Mouse (Mus musculus) bone marrow, adult 2 months (tissue): ENCODE results near the gene Camta1. TPM values are rescaled to one million over a fixed set of nuclear protein-coding genes. Genes with fewer than 3 reads are reported as not detected.

Experiments used
- H3K27ac ChIP-seq: fragments of 200-500 bp; 2 replicates; pipeline ENCODE4 v1.5.1; 2012; ENCODE audit warnings: low read depth, mild to moderate bottlenecking, control low read depth, inconsistent platforms, low read length; ENCODE audit not compliant: control insufficient read depth, poor library complexity, insufficient read depth
- H3K4me1 ChIP-seq: fragments of 200-500 bp; 2 replicates; pipeline ENCODE4 v1.6.1; 2011; ENCODE audit warnings: low read length; ENCODE audit not compliant: control insufficient read depth, insufficient read depth
- H3K4me3 ChIP-seq: fragments of 200-500 bp; replicated peaks from 2 replicates; pipeline ENCODE3; 2011; ENCODE audit warnings: mild to moderate bottlenecking, low read depth, low read length, control low read depth; ENCODE audit not compliant: control insufficient read depth
- CTCF ChIP-seq: fragments of 200-500 bp; IDR thresholded peaks from 2 replicates; pipeline ENCODE4 v1.5.1; 2011; ENCODE audit warnings: low read length, control low read depth; ENCODE audit not compliant: control insufficient read depth, insufficient read depth
- POLR2A ChIP-seq: fragments of 200-500 bp; IDR thresholded peaks from 2 replicates; pipeline ENCODE4 v1.6.1; 2011; ENCODE audit warnings: low read depth, mild to moderate bottlenecking, control low read depth, low read length, borderline replicate concordance; ENCODE audit not compliant: control insufficient read depth
- WGBS: fragments of 180-500 bp; shearing (Covaris S2); methylation state at CpG from one replicate; pipeline ENCODE4 v1.1.7; 2018; 5-methylcytosine and 5-hydroxymethylcytosine counted together
- polyA plus RNA-seq: library from polyadenylated mRNA; stranded (reverse); fragments of >200 nt; gene quantifications from 2 replicates; pipeline ENCODE4 v1.2.4, GENCODE M21; 2011; ENCODE audit warnings: low replicate concordance; ENCODE audit not compliant: missing spikeins, insufficient read depth, insufficient read length

The Camta1 gene
- polyA plus RNA-seq, 1 experiment = 26.6 TPM

GRCm38 (mm10) chr4:151282103-151282502, 579.6 kb downstream of the Camta1 start:
- TF ChIP-seq POLR2A (no peak), CTCF (no peak)
- Histone ChIP-seq H3K27ac (no peak overlapping the region), H3K4me1 (no peaks in the 10 kb centered on the region), H3K4me3 (no peak overlapping the region)
- WGBS = 75% methylated on average over 14 of the region's 14 CpGs

DNA sequence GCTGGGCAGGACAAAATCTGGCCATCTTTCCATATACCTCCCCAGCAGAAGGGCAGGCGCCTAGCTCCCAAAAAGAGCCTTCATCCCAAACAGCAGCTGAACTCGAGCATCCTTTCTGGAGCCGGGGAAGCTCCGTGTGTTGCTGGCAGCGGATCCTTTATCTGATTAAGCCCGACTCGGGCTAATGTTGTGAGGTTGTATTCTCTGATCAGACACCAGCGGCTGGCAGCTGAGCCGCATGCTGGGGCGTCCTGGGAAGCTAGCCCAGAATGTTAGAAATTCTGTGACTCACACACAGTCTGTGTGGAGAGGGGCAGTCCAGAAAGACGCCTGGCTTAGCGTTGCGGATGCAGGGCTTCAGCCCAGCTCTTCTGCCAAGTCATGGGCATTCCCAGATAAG, 586.4 kb downstream of the Camta1 start:
- 77% methylated on average over 13 of the region's 13 CpGs for WGBS
- TF ChIP-seq CTCF (no peak), POLR2A (no peak)
- no peak overlapping the region for H3K27ac ChIP-seq
- H3K4me3 ChIP-seq = no peak overlapping the region
- H3K4me1 ChIP-seq = no peaks in the 10 kb centered on the region

GRCm38 (mm10) chr4:151263786-151264414, 597.8 kb downstream of the Camta1 start:
- H3K4me3 ChIP-seq = no peak overlapping the region
- 54% methylated on average over 14 of the region's 14 CpGs for WGBS

GRCm38 (mm10) chr4:151263052-151263451, 598.6 kb downstream of the Camta1 start:
- H3K4me1 ChIP-seq = no peaks in the 10 kb centered on the region
- H3K27ac ChIP-seq = no peak overlapping the region
- WGBS = 71% methylated on average over 7 of the region's 7 CpGs
- no peak overlapping the region for H3K4me3 ChIP-seq
- TF ChIP-seq POLR2A = no peak

More at GRCm38 (mm10) chr4:151263786-151264414, 597.8 kb downstream of the Camta1 start:
- H3K27ac ChIP-seq = no peak overlapping the region
- no peak for TF ChIP-seq POLR2A
- no peak for TF ChIP-seq CTCF
- H3K4me1 ChIP-seq = no peaks in the 10 kb centered on the region

- TF ChIP-seq CTCF = no peak
- TF ChIP-seq POLR2A = no peak
- no peak overlapping the region for H3K4me3 ChIP-seq
- 55% methylated on average over 4 of the region's 4 CpGs for WGBS
- H3K27ac ChIP-seq = no peak overlapping the region
- peaks cover 2% of the 10 kb centered on the region; the same call in 1 of the 2 replicates for H3K4me1 ChIP-seq
Measured at GRCm38 (mm10) chr4:151256622-151257021, 605.1 kb downstream of the Camta1 start.

GRCm38 (mm10) chr4:151250824-151251223, 610.9 kb downstream of the Camta1 start:
- WGBS = 79% methylated on average over 6 of the region's 6 CpGs
- no peak overlapping the region for H3K27ac ChIP-seq
- no peak for TF ChIP-seq POLR2A
- TF ChIP-seq CTCF = no peak
- H3K4me1 ChIP-seq = no peaks in the 10 kb centered on the region
- no peak overlapping the region for H3K4me3 ChIP-seq

DNA sequence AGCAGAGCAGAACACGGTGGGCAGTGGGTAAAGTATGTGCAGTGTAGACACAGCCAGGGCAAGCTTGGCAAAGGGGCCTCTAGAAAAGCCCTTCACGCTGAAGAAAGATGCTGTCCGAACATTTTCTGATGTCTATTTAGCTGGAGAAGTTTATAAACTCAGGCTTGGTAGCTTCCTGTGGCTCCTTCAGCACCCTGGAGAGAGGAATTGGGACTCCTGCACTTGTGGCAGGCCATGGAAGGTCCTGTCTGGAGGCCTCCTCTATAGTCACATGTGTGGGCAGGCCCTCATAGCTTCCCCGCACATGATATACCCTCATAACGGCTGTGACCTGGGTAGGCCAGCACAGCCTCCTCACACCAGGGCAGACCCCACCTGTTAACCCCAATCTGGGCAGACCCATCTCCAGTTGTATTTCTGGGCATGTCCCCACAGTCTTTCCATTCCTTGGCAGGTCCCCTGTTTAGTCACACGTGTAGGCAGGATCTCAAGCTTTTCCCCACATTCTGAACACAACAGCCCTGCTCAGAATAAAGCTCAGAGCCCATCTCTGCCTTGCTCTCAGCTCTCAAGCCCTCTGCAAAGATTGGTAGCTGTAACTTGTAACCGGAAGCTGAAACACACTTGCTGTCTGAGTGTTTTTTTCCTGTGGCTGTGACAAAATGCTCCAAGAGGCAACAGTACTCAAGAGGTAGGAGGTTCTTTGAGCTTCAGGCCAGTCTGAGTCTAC, 616.4 kb downstream of the Camta1 start:
- WGBS = 64% methylated on average over 7 of the region's 7 CpGs
- TF ChIP-seq CTCF (no peak), POLR2A (no peak)
- no peak overlapping the region for H3K27ac ChIP-seq
- H3K4me3 ChIP-seq = no peak overlapping the region
- no peaks in the 10 kb centered on the region for H3K4me1 ChIP-seq

GRCm38 (mm10) chr4:151243445-151243844, 618.2 kb downstream of the Camta1 start:
- Histone ChIP-seq H3K27ac (no peak overlapping the region), H3K4me1 (no peaks in the 10 kb centered on the region), H3K4me3 (no peak overlapping the region)
- no peak for TF ChIP-seq POLR2A
- TF ChIP-seq CTCF = no peak
- WGBS = 60% methylated on average over 9 of the region's 9 CpGs
